Mouse (Mus musculus) intestine, embryonic 15.5 days (tissue): ENCODE data around the gene H2-DMb2. TPM values are rescaled to one million over a fixed set of nuclear protein-coding genes. Genes with fewer than 3 reads are reported as not detected.

Source experiments
- ATAC-seq: fragments of 200-750 bp; cut with Nextera tagmentation; 2 replicates; pipeline ENCODE4 v1.8.0; 2017; ENCODE audit warnings: moderate TSS enrichment, moderate library complexity
- H3K27ac ChIP-seq: fragments of 300-500 bp; sonication (generic); 2 replicates; pipeline ENCODE4 v1.5.1; 2015; ENCODE audit warnings: mild to moderate bottlenecking, inconsistent platforms
- H3K27me3 ChIP-seq: fragments of 300-500 bp; sonication (generic); replicated peaks from 2 replicates; pipeline ENCODE4 v1.6.1; 2015; ENCODE audit warnings: inconsistent platforms
- H3K36me3 ChIP-seq: fragments of 300-500 bp; sonication (generic); 2 replicates; pipeline ENCODE4 v1.6.1; 2015; ENCODE audit warnings: inconsistent platforms
- H3K4me1 ChIP-seq: fragments of 300-500 bp; sonication (generic); replicated peaks from 2 replicates; pipeline ENCODE4 v1.6.1; 2015; ENCODE audit warnings: inconsistent platforms
- H3K4me2 ChIP-seq: fragments of 300-500 bp; sonication (generic); replicated peaks from 2 replicates; pipeline ENCODE4 v1.6.1; 2015; ENCODE audit warnings: mild to moderate bottlenecking, inconsistent platforms
- H3K4me3 ChIP-seq: fragments of 300-500 bp; sonication (generic); replicated peaks from 2 replicates; pipeline ENCODE4 v1.5.1; 2015; ENCODE audit warnings: inconsistent platforms
- H3K9ac ChIP-seq: fragments of 300-500 bp; sonication (generic); 2 replicates; pipeline ENCODE4 v1.6.1; 2015; ENCODE audit warnings: inconsistent platforms
- H3K9me3 ChIP-seq: fragments of 300-500 bp; sonication (generic); 2 replicates; pipeline ENCODE4 v1.6.1; 2016; ENCODE audit warnings: inconsistent platforms
- WGBS: fragments of 180-500 bp; shearing (Covaris S2); methylation state at CpG from one replicate; pipeline ENCODE4 v1.1.7; 2015; 5-methylcytosine and 5-hydroxymethylcytosine counted together
- polyA plus RNA-seq: library from polyadenylated mRNA; unstranded; fragments of >200 nt; fragmentation: Nextera tagmentation; extraction: Ambion mirVana; gene quantifications from 2 replicates; pipeline ENCODE4 v1.2.1, GENCODE M21; 2015

Gene H2-DMb2
- polyA plus RNA-seq, result 0.68 and 0.83 TPM in 2 replicates

DNA sequence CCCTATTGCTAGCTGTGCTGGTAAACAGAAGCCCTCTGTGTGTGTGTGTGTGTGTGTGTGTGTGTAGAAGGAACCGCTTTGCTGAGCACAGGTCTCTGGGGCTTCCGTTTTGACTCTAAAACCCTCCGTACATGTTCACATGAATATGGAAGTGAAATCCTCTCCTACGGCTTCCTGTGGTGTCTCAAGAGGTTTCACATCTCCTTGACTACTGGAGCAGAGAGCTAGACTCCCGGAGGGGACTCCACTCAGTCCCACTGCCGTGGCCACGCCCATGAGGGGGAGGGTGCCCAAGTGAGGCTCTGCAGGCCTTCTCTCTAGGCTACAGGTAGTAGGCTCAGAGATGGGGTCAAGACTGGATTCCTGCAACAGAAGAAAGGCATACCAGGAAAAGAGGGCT, at the start of gene H2-DMb2:
Gene H2-DMb2, plus strand, starts transcription at position 275 of the 400 bp plus-strand sequence.
- no peak within 1 kb of the TSS for H3K4me3 ChIP-seq
- H3K4me1 ChIP-seq, result peaks cover 10% of the 10 kb centered on the region; the same call in 1 of the 2 replicates
- no peak within 1 kb of the TSS for H3K27ac ChIP-seq
- no peak within 1 kb of the TSS for H3K4me2 ChIP-seq
- H3K27me3 ChIP-seq, result peaks cover 7% of the 10 kb centered on the region
- WGBS, result 25% methylated on average over 7 of the region's 7 CpGs
- H3K9ac ChIP-seq, result no peak within 1 kb of the TSS
- no peaks in the 10 kb centered on the region for H3K36me3 ChIP-seq
- no peak for ATAC-seq
- no peaks in the 10 kb centered on the region for H3K9me3 ChIP-seq

DNA sequence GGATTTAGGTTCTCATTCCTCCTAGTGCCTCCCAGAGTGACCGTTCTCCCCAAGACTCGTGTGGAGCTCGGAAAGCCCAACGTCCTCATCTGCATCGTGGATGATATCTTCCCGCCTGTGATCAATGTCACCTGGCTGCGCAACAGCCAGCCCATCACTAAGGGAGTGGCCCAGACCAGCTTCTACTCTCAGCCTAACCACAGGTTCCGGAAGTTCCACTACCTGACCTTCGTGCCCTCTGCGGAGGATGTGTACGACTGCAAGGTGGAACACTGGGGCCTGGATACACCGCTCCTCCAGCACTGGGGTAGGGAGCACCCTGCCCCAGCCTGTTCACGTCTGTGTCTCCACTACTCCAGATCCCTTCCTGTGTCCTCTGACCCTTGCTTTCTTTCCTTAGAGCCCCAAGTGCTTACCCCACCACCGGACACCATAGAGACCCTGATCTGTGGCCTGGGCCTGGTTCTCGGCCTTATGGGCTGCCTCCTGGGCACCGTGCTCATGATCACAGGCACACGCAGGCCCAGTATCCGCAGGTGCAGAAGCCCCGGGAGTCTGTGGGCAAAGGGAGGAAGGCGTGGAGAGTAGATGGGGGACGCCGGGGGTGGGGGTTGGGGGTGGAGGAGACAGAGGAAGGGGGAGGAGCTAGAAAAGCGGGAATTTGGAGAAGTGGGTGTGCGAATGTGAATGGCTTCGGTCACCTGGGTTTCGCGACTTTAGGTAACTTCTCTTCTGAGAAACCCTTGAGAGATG, 48.6 kb upstream of the H2-DMb2 start:
- Histone ChIP-seq H3K36me3 (no peaks in the 10 kb centered on the region), H3K27me3 (no peaks in the 10 kb centered on the region), H3K4me2 (no peak overlapping the region), H3K4me1 (peaks cover 3% of the 10 kb centered on the region; the same call in 1 of the 2 replicates), H3K9me3 (no peaks in the 10 kb centered on the region), H3K9ac (no peak overlapping the region), H3K4me3 (no peak overlapping the region), H3K27ac (no peak overlapping the region)
- WGBS, result 83% methylated on average over 27 of the region's 27 CpGs
- peak; percentile 23; the same call in 1 of the 2 replicates for ATAC-seq

DNA sequence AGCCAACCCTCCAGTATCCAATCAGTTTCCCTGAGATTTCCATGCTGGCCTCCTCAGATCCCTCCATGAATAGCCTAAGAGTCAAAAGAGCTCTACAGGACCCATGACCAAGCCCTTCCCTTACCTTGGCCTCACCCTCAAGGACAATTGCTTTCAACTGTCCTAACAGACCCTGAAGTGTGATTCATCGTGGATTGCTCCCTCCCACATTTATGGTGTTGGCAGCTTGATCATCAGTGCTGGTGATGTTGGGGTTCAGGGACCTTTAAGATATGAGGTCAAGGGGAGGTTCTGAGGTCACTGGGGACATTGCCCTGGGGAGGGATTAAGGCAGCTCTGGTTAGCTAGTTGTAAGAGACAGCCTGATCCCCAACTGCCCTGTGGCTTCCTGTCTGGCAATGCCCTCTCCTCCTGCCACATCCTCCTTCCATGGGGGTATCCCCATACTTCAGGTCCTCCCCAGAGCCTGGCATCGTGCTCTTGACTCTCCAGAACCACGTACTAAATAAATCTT, 46.6 kb upstream of the H2-DMb2 start:
- Histone ChIP-seq H3K4me1 (peaks cover 6% of the 10 kb centered on the region; the same call in 1 of the 2 replicates), H3K27ac (no peak overlapping the region), H3K4me2 (no peak overlapping the region), H3K36me3 (no peaks in the 10 kb centered on the region), H3K9me3 (no peaks in the 10 kb centered on the region), H3K27me3 (no peaks in the 10 kb centered on the region), H3K9ac (no peak overlapping the region), H3K4me3 (no peak overlapping the region)
- ATAC-seq, result no peak
- WGBS, result 50% methylated on average over 3 of the region's 3 CpGs

DNA sequence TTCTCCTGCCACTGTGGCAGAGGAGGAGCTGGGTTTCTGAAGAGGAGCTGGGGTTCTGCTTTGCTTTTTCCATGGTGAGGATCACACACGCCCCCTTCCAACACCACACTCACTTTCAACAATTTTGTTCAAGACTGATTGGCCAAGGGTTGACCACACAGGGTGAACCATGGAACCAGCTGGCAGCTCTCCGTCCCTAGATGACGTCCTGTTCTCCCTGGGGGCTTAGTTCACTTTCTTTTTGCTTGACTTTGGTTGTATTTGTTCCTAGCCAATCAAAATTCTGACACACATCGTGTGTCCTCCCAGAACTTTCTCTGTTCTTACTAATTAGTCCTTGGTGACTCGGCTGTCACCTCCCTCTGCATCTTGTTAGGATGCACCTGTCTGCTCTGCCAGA, 45.8 kb upstream of the H2-DMb2 start:
- H3K4me3 ChIP-seq, result no peak overlapping the region
- WGBS, result 66% methylated on average over 5 of the region's 5 CpGs
- no peak for ATAC-seq
- no peaks in the 10 kb centered on the region for H3K36me3 ChIP-seq
- H3K27me3 ChIP-seq, result no peaks in the 10 kb centered on the region
- H3K9ac ChIP-seq, result no peak overlapping the region
- H3K4me2 ChIP-seq, result no peak overlapping the region
- no peak overlapping the region for H3K27ac ChIP-seq
- no peaks in the 10 kb centered on the region for H3K9me3 ChIP-seq
- peaks cover 6% of the 10 kb centered on the region; the same call in 1 of the 2 replicates for H3K4me1 ChIP-seq

DNA sequence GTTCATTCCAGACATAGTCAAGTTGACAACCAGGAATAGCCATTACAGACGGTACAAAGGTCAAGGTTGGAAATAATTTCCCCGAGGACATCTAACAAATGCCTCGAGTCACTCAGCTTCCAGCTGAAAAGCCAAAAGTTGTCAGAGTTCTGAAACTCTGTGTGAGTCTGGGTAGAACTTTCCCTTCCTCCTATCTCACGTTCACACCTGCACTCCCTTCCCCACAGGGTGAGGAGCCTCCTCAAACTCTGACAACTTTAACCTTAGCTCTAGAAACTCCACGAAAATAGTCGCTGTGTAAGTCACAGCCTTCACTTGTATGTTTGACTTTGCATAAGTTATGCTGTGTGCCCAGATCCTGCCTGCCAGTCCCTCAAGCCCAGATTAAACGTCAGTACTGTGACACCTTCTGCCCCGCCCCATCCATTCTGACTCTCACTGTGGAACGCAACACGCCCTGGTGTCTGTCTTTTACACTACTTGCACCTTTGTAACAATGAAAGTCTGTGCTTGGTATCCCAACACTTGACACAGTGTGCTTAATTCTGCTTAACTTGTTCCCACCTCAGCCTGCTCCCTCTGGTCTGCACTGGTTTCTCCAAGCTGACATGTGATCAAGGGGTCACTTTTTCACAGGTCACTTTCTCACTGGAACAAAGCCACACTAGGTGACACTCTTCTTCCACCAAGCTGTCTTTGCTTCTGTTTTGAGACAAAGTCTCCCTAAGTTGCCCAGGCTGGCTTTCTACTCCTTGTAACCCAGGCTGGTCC, 44.2 kb upstream of the H2-DMb2 start:
- peaks cover 6% of the 10 kb centered on the region; the same call in 1 of the 2 replicates for H3K4me1 ChIP-seq
- H3K27ac ChIP-seq, result no peak overlapping the region
- 35% methylated on average over 10 of the region's 10 CpGs for WGBS
- H3K9me3 ChIP-seq, result no peaks in the 10 kb centered on the region
- peak; percentile 41; the same call in 1 of the 2 replicates for ATAC-seq
- no peaks in the 10 kb centered on the region for H3K36me3 ChIP-seq
- H3K27me3 ChIP-seq, result no peaks in the 10 kb centered on the region
- H3K4me3 ChIP-seq, result no peak overlapping the region
- no peak overlapping the region for H3K9ac ChIP-seq
- no peak overlapping the region for H3K4me2 ChIP-seq

DNA sequence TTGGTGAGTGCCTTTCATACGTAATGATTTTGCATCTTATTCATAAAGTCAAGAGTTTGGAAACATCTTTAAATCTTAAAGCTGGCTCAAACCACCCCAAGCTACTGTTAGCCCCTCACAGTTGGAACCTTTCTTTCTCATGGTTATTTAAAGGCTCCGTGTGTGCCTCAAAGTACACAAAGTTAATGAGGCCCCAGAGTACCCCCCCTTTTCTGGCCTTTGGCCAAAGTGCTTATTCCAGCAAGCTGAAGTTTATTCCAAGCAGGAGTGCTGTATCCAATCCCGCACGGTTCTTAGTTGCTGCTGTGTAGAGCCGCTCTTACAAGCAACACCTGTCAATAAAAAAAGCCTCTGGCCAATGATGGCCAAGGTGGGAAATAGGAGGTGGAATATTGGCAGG, 43.6 kb upstream of the H2-DMb2 start:
- Histone ChIP-seq H3K27ac (no peak overlapping the region), H3K36me3 (no peaks in the 10 kb centered on the region), H3K4me1 (peaks cover 6% of the 10 kb centered on the region; the same call in 1 of the 2 replicates), H3K9me3 (no peaks in the 10 kb centered on the region), H3K9ac (no peak overlapping the region), H3K27me3 (no peaks in the 10 kb centered on the region), H3K4me3 (no peak overlapping the region), H3K4me2 (no peak overlapping the region)
- ATAC-seq, result 0 out of 2 replicates have a peak, but pooled peaks have one; percentile 35
- 41% methylated on average over 5 of the region's 5 CpGs for WGBS

DNA sequence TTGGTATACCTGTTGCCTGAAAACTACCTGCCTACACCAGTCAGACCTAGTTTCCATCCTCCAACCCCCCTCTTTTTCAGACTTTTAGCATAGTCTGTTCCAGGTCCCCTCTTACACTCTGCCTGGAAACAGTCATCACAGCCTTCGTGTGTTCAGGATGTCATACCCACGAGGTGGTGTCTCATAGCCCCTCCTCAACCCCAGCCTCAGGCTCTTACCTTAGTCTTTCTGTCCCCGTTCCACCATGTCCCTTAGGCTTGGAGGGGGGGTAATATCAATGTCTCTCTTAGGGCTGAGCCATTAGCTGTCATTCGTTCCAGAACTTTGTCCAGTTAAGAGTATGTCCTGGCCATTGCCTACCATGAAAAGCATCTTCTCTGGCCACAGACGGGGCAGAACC, 41.9 kb upstream of the H2-DMb2 start:
- 31% methylated on average over 5 of the region's 5 CpGs for WGBS
- 0 out of 2 replicates have a peak overlapping the region, but pooled peaks have one; percentile 52 for H3K4me2 ChIP-seq
- H3K27me3 ChIP-seq, result no peaks in the 10 kb centered on the region
- H3K27ac ChIP-seq, result no peak overlapping the region
- no peaks in the 10 kb centered on the region for H3K36me3 ChIP-seq
- H3K4me3 ChIP-seq, result no peak overlapping the region
- H3K4me1 ChIP-seq, result peaks cover 6% of the 10 kb centered on the region; the same call in 1 of the 2 replicates
- H3K9me3 ChIP-seq, result no peaks in the 10 kb centered on the region
- no peak overlapping the region for H3K9ac ChIP-seq
- ATAC-seq, result peak; percentile 27; the same call in 1 of the 2 replicates

DNA sequence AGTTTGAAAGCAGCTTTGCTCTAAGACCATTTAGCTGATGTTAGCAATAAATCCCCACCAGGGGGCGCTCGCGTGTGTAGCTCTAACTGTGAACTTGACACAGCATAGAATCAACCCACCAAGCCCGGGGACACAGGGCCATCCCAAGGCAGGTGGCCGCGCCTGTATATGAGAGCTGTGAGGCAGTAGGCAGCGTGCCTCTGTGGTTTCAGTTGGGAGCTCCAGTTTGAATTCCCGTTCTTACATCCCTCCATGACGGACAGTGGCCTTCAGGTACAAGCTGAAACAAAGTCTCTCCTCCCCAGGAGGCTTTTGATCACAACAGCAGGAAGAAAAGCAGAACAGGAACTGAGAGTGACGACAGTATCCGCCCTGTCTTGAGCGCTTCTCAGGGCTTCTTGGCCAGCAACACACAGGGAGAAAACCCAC, 41.5 kb upstream of the H2-DMb2 start:
- Histone ChIP-seq H3K9me3 (no peaks in the 10 kb centered on the region), H3K4me2 (peak overlapping the region; percentile 52), H3K36me3 (no peaks in the 10 kb centered on the region), H3K27ac (no peak overlapping the region), H3K4me3 (peak overlapping the region; percentile 17; the same call in 1 of the 2 replicates), H3K27me3 (no peaks in the 10 kb centered on the region), H3K4me1 (peaks cover 6% of the 10 kb centered on the region; the same call in 1 of the 2 replicates), H3K9ac (no peak overlapping the region)
- 6% methylated on average over 12 of the region's 12 CpGs for WGBS
- ATAC-seq, result peak; percentile 82

DNA sequence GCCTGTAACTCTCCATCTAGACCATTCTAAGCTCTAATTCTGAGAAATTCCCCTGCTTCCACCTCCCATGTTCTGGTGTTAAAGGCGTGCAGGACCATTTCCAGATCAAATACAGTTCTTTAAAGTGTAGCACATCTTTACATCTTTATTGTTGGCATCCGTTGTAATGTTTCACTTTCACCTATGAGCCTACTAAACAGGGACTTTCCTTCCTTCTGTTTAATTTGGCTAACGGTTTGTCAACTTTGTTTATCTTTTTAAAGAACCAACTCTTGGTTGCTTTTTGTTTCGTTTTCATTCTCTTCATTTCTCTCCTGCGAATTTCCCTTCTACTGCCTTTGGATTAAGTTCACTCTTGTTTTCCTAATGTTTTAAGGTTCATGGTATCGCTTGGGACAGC, 40.3 kb upstream of the H2-DMb2 start:
- Histone ChIP-seq H3K4me2 (no peak overlapping the region), H3K4me1 (peaks cover 6% of the 10 kb centered on the region; the same call in 1 of the 2 replicates), H3K36me3 (0 out of 2 replicates have a peak, but pooled peaks cover 2% of the 10 kb centered on the region), H3K9ac (no peak overlapping the region), H3K27ac (no peak overlapping the region), H3K9me3 (no peaks in the 10 kb centered on the region), H3K4me3 (no peak overlapping the region), H3K27me3 (no peaks in the 10 kb centered on the region)
- 64% methylated on average over 6 of the region's 6 CpGs for WGBS
- ATAC-seq, result no peak

DNA sequence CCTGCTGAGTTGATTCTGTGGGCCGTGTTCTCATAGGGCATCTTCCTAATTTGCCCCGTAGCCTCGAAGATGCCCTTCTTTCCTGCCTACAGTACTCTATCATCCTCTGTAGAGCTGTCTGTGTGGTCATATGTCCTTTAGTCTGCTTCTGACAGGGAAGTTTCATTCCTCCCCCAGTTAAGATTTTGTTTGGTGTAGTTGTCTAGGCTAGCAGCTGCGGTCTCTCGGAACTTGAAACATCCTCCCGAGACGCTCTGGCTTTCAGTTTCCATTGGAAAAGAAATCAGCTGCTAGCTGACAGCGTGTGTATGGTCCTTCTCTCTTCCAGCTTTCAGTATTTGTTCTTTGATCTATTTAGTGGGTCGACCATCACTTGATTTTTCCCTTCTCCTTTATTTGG, 38.3 kb upstream of the H2-DMb2 start:
- Histone ChIP-seq H3K9ac (no peak overlapping the region), H3K9me3 (no peaks in the 10 kb centered on the region), H3K27ac (no peak overlapping the region), H3K4me2 (no peak overlapping the region), H3K36me3 (peaks cover 8% of the 10 kb centered on the region; the same call in 1 of the 2 replicates), H3K27me3 (no peaks in the 10 kb centered on the region), H3K4me3 (no peak overlapping the region), H3K4me1 (no peaks in the 10 kb centered on the region; the same call in 1 of the 2 replicates)
- no peak for ATAC-seq
- WGBS, result 72% methylated on average over 9 of the region's 9 CpGs

DNA sequence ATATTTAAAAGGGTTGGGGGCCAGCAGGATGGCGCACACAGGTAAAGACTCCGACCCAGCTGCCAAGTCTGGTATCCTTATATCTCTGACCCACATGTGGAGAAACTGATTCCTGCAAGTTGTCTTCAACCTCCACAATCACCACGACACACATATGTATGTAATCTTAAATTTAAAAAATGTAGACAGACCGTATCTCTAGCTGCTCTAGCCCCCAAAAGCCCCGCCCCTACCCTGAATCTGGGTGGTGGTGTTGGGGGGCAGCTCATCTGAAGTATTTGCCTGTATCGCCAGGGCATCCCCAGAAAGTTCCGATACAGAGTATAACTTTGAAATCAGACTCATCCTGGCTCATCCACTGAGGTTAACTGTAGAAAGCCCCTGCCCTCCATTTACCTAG, 36.6 kb upstream of the H2-DMb2 start:
- H3K36me3 ChIP-seq, result peaks cover 23% of the 10 kb centered on the region
- H3K9me3 ChIP-seq, result no peaks in the 10 kb centered on the region
- H3K4me2 ChIP-seq, result no peak overlapping the region
- no peak overlapping the region for H3K4me3 ChIP-seq
- 0 out of 2 replicates have a peak, but pooled peaks cover 3% of the 10 kb centered on the region for H3K4me1 ChIP-seq
- H3K27ac ChIP-seq, result no peak overlapping the region
- no peak for ATAC-seq
- H3K27me3 ChIP-seq, result no peaks in the 10 kb centered on the region
- 88% methylated on average over 7 of the region's 7 CpGs for WGBS
- no peak overlapping the region for H3K9ac ChIP-seq
